Mouse (Mus musculus) olfactory bulb, adult 2 months (tissue): ENCODE measurements at regions not wholly inside any gene's neighbourhood (a gene's known extent, or its start where the extent isn't known, plus 50 kb on each side); places are given as distances from the start of the nearest gene placed in this dataset.

Source experiments
- H3K27ac ChIP-seq: fragments of 200-500 bp; 2 replicates; pipeline ENCODE4 v1.5.1; 2012; ENCODE audit warnings: low read depth, low read length; ENCODE audit not compliant: insufficient read depth
- H3K4me1 ChIP-seq: fragments of 200-500 bp; 2 replicates; pipeline ENCODE4 v1.6.1; 2012; ENCODE audit warnings: low read length; ENCODE audit not compliant: control insufficient read depth, insufficient read depth
- H3K4me3 ChIP-seq: fragments of 200-500 bp; 2 replicates; pipeline ENCODE4 v1.5.1; 2012; ENCODE audit warnings: mild to moderate bottlenecking, low read depth, low read length, moderate library complexity; ENCODE audit not compliant: insufficient read depth
- CTCF ChIP-seq: fragments of 200-500 bp; IDR thresholded peaks from 2 replicates; pipeline ENCODE4 v1.5.1; 2012; ENCODE audit warnings: low read depth, mild to moderate bottlenecking, low read length, moderate library complexity; ENCODE audit not compliant: insufficient read depth
- POLR2A ChIP-seq: fragments of 200-500 bp; IDR thresholded peaks from 2 replicates; pipeline ENCODE4 v1.6.1; 2012; ENCODE audit warnings: mild to moderate bottlenecking, low read depth, low read length, moderate library complexity; ENCODE audit not compliant: insufficient read depth
- WGBS: fragments of 180-500 bp; shearing (Covaris S2); methylation state at CpG from one replicate; pipeline ENCODE4 v1.1.7; 2018; 5-methylcytosine and 5-hydroxymethylcytosine counted together

- Histone ChIP-seq H3K27ac (no peak overlapping the region), H3K4me1 (0 out of 2 replicates have a peak, but pooled peaks cover under 1% of the 10 kb centered on the region), H3K4me3 (no peak overlapping the region)
- 68% methylated on average over 7 of the region's 7 CpGs for WGBS
- TF ChIP-seq POLR2A = no peak
- no peak for TF ChIP-seq CTCF
Measured at GRCm38 (mm10) chr9:56562440-56562839, 144.0 kb downstream of the Hmg20a start.

- no peak overlapping the region for H3K4me3 ChIP-seq
Measured at GRCm38 (mm10) chr9:56564048-56564737, 145.8 kb downstream of the Hmg20a start.

More at GRCm38 (mm10) chr9:56564048-56564737, 145.8 kb downstream of the Hmg20a start:
- Histone ChIP-seq H3K4me1 (no peaks in the 10 kb centered on the region), H3K27ac (no peak overlapping the region)
- TF ChIP-seq CTCF (no peak), POLR2A (no peak)
- WGBS = 64% methylated on average over 11 of the region's 11 CpGs
